In genomic region chr2:134527419-134528114, GRCm38 (mm10) we compare ENCODE assay signal across 8 mouse cellular contexts. TPM values are rescaled to one million over a fixed set of nuclear protein-coding genes. Genes with fewer than 3 reads are reported as not detected.
DNase-seq lines count a peak whose midpoint lies in the region; ATAC-seq lines count a peak whose summit lies in the region.
"Had no signal": no experiment of that assay in that cellular context is flagged by ENCODE, and none has a peak within 500 bp of the region (broad histone marks: within the 10 kb centered on the region; RNA-seq: fewer than 3 reads in every experiment).

No protein-coding gene starts in this region.

- no peak for DNase-seq in midbrain, embryonic 10.5 days (ENCODE audit: low spot score)
- DNase-seq in heart, adult 9 months (ENCODE audit: low spot score in 2 of 2): peak; percentile 6 to 9
- DNase-seq in kidney, postnatal 10 days: peak; percentile 48
- no peak for DNase-seq in gastrocnemius, postnatal 25 days
- no peak for DNase-seq in urinary bladder, postnatal 14 days (ENCODE audit: low spot score)

- H3K27ac ChIP-seq in midbrain, embryonic 16.5 days (ENCODE audit: low read length): no peak overlapping the region
- no peak overlapping the region for H3K27ac ChIP-seq in midbrain, embryonic 10.5 days (replicated peaks)
- H3K27ac ChIP-seq in stomach, embryonic 16.5 days (ENCODE audit: low read length): peak overlapping the region; percentile 38; the same call in 1 of the 2 replicates
- H3K27ac ChIP-seq: midbrain, embryonic 12.5 days had no signal

- H3K4me1 ChIP-seq in midbrain, embryonic 16.5 days (ENCODE audit: control insufficient read depth, insufficient read depth, low read length): no peaks in the 10 kb centered on the region
- H3K4me1 ChIP-seq in midbrain, embryonic 10.5 days: no peaks in the 10 kb centered on the region
- no peaks in the 10 kb centered on the region for H3K4me1 ChIP-seq in stomach, embryonic 16.5 days (ENCODE audit: control insufficient read depth, insufficient read depth, low read length)
- H3K4me1 ChIP-seq: midbrain, embryonic 12.5 days had no signal

- no peaks in the 10 kb centered on the region for H3K36me3 ChIP-seq in midbrain, embryonic 16.5 days (ENCODE audit: control insufficient read depth, insufficient read depth, low read length)
- H3K36me3 ChIP-seq in midbrain, embryonic 10.5 days: no peaks in the 10 kb centered on the region
- H3K36me3 ChIP-seq in stomach, embryonic 16.5 days (ENCODE audit: control insufficient read depth, insufficient read depth, low read length): no peaks in the 10 kb centered on the region
- H3K36me3 ChIP-seq: midbrain, embryonic 12.5 days had no signal

- H3K4me2 ChIP-seq in midbrain, embryonic 16.5 days (ENCODE audit: low read length): no peak overlapping the region
- peak overlapping the region; percentile 24; the same call in 1 of the 2 replicates for H3K4me2 ChIP-seq in stomach, embryonic 16.5 days (ENCODE audit: low read depth, low read length)
- H3K4me2 ChIP-seq: midbrain, embryonic 12.5 days had no signal

- no peak overlapping the region for H3K9ac ChIP-seq in midbrain, embryonic 16.5 days (ENCODE audit: low read depth, low read length)
- H3K9ac ChIP-seq in stomach, embryonic 16.5 days (ENCODE audit: low read length): no peak overlapping the region
- H3K9ac ChIP-seq: midbrain, embryonic 12.5 days had no signal

- WGBS in midbrain, embryonic 16.5 days: 77% methylated on average over 10 of the region's 11 CpGs
- WGBS in midbrain, embryonic 10.5 days: 79% methylated on average over 11 of the region's 11 CpGs
- WGBS in stomach, embryonic 16.5 days: 52% methylated on average over 11 of the region's 11 CpGs

- H3K27me3 ChIP-seq in midbrain, embryonic 16.5 days (ENCODE audit: control insufficient read depth, insufficient read depth, low read depth, low read length): no peaks in the 10 kb centered on the region
- H3K27me3 ChIP-seq in midbrain, embryonic 10.5 days (ENCODE audit: low read depth, poor library complexity, severe bottlenecking): no peaks in the 10 kb centered on the region
- H3K27me3 ChIP-seq in stomach, embryonic 16.5 days (ENCODE audit: control insufficient read depth, insufficient read depth, low read length): no peaks in the 10 kb centered on the region
- H3K27me3 ChIP-seq: midbrain, embryonic 12.5 days had no signal

- no peaks in the 10 kb centered on the region for H3K9me3 ChIP-seq in midbrain, embryonic 16.5 days (replicated peaks; ENCODE audit: control insufficient read depth, low read length, poor library complexity, severe bottlenecking)
- H3K9me3 ChIP-seq in midbrain, embryonic 10.5 days (replicated peaks): no peaks in the 10 kb centered on the region
- no peaks in the 10 kb centered on the region for H3K9me3 ChIP-seq in stomach, embryonic 16.5 days (replicated peaks; ENCODE audit: control insufficient read depth, low read length)
- H3K9me3 ChIP-seq: midbrain, embryonic 12.5 days had no signal

- no peak overlapping the region for H3K4me3 ChIP-seq in midbrain, embryonic 16.5 days (ENCODE audit: low read depth, low read length)
- H3K4me3 ChIP-seq in midbrain, embryonic 10.5 days: no peak overlapping the region
- H3K4me3 ChIP-seq in stomach, embryonic 16.5 days (replicated peaks; ENCODE audit: low read length): no peak overlapping the region
- H3K4me3 ChIP-seq: midbrain, embryonic 12.5 days had no signal

- peak; percentile 39; the same call in 1 of the 2 replicates for ATAC-seq in midbrain, embryonic 16.5 days
- ATAC-seq in stomach, embryonic 16.5 days (ENCODE audit: insufficient read depth, low FRiP score): no peak

RNA-seq across cellular contexts. Expression of gene Hao1, which starts 26.6 kb away (rescaled TPM):
- 0.09 and 0.10 TPM in 2 replicates for polyA plus RNA-seq in midbrain, embryonic 16.5 days (2015; fragmentation: Nextera tagmentation; extraction: Ambion mirVana)
- polyA plus RNA-seq in midbrain, embryonic 10.5 days (2016; fragmentation: Nextera tagmentation; extraction: Ambion mirVana): not detected in 2 replicates
- 0.18 and 0.29 TPM in 2 replicates for polyA plus RNA-seq in stomach, embryonic 16.5 days (2015; fragmentation: Nextera tagmentation; extraction: Ambion mirVana)
- total RNA-seq in gastrocnemius, postnatal 25 days (2021): not detected
- polyA plus RNA-seq: midbrain, embryonic 12.5 days had no signal

Comparison
In these comparisons a context has a peak if more than half of its experiments do, and no peak if none do; other contexts are left out.
1. DNase-seq: peak in heart, adult 9 months (2 of 2) and kidney, postnatal 10 days (single experiment); none in midbrain, embryonic 10.5 days (single experiment), gastrocnemius, postnatal 25 days (single experiment) and urinary bladder, postnatal 14 days (single experiment).